Mouse (Mus musculus): ENCODE measurements around the gene Fbxo3.
"Not testable (repeated sequence)": the region's sequence is repeated elsewhere in the genome, so short reads cannot be mapped to it uniquely, and the experiment has no call there.

The Fbxo3 gene

GRCm38 (mm10) chr2:104027458-104028138, at the start of gene Fbxo3:
Gene Fbxo3, plus strand, starts transcription at chr2:104027721.
- DNase-seq (ENCODE audit: low read depth) = peak; percentile 84

- DNase-seq (ENCODE audit: low read depth) = peak; percentile 76
Measured at GRCm38 (mm10) chr2:103982250-103982649, 45.3 kb upstream of the Fbxo3 start.

GRCm38 (mm10) chr2:103983146-103983545, 44.4 kb upstream of the Fbxo3 start:
- DNase-seq (ENCODE audit: low read depth) = no peak

DNA sequence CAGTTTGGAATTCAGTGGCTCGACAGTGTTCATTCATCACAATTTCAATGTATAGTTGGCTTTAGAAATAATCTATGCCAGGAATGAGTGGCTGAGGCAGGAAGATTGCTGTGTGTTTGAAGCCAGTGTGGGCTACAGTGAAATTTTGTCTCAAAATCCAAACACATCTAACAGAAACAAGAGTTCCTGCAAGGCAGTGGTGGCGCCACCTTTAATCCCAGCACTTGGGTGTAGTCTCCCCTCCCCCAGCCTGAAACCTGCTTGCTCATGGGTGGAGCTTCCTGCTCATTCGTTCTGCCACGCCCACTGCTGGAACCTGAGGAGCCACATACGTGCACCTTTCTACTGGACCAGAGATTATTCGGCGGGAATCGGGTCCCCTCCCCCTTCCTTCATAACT, 39.9 kb upstream of the Fbxo3 start:
- not testable (repeated sequence) for DNase-seq (ENCODE audit: low read depth)

DNA sequence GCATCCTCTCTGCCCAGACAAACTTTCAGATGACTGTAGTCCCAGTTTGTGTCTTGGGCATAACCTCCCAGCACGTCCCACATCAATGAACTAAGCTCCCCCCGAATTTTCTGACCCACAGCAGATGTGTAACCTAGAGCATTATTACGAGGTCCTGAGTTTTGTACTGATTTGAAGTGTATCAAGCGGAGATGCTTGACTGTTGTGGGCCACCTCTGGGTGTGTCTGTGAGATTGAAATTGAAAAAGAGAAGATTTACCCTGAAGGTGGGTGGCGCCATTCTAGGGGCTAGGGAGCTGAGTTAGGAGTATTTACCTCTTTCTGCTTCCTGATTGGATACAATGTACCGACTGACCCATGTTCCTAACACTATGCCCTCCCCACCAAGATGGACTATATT, 37.8 kb upstream of the Fbxo3 start:
- DNase-seq (ENCODE audit: low read depth) = no peak

DNA sequence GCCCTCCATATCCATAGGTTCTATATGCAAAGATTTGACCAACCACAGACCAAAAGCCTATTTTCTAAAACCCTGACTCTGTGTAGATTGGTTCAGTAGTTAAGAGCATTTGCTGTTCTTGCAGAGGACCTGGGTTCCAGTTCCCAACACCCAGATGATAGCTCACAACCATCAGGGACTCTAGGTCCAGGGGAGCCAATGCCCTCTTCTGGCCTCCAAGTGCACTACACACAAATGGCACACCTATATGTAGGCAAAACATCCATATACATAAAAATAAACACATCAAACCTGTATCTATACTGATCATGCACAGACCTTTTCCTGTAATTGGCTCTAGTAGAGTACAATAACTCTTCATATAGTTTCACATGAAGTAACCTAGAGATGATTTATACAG, 36.2 kb upstream of the Fbxo3 start:
- no peak for DNase-seq (ENCODE audit: low read depth)

DNA sequence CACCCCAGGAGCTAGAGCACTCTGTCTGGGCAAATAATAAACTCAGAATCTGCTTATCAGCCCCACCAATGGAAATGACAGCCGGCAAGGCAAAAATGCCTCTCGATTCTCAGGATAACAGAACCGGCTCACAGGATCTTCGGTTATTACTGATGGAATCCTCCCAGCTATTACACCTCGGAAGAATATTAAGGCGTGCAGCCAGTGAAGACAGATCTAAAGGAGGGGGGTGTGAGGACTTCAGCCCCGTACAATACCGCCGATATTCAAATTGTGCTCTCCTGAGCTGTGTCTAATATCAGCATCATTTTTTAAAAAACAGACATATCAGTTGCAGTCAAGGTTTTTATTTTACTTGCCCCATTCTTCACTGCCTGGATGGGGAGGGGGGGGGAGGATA, 35.4 kb upstream of the Fbxo3 start:
- DNase-seq (ENCODE audit: low read depth) = no peak

DNA sequence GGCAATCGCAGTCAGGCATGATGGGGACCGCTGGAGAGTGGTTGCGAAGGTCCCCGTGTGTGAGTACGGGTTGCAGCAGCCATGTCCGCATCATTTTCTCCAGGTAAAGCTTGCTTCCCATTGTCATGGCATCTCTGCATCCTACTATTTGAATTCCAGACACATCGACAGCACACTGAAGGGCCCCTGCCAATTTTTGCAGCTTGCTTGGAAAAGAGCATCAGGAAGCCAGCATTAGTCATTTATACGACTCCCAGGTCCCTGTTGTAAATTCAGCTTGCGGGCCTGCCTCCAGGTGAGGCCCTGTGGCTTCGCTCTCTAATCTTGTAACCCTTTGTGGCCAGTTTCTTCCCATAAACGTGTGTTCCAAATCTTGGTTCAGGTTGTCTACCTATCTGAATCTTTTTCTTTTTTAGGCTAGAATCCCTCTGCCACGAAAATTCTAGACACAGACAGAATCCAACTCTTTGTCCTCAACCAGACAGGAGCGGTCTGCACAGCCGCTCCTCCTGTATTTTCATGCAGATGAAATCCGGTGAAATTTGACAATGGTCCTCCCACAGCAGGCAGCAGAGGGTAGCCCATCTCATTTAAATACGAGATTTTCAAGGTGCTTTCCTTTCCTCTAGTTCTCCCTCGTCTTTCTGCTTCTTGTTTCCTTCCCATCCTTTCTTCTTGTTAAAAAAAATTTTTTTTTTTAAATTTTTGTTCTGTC, 34.7 kb upstream of the Fbxo3 start:
- DNase-seq (ENCODE audit: low read depth) = no peak

- DNase-seq (ENCODE audit: low read depth) = peak; percentile 83
Measured at GRCm38 (mm10) chr2:104001076-104001475, 26.4 kb upstream of the Fbxo3 start.

GRCm38 (mm10) chr2:104001861-104002260, 25.7 kb upstream of the Fbxo3 start:
- peak; percentile 56 for DNase-seq (ENCODE audit: low read depth)

DNA sequence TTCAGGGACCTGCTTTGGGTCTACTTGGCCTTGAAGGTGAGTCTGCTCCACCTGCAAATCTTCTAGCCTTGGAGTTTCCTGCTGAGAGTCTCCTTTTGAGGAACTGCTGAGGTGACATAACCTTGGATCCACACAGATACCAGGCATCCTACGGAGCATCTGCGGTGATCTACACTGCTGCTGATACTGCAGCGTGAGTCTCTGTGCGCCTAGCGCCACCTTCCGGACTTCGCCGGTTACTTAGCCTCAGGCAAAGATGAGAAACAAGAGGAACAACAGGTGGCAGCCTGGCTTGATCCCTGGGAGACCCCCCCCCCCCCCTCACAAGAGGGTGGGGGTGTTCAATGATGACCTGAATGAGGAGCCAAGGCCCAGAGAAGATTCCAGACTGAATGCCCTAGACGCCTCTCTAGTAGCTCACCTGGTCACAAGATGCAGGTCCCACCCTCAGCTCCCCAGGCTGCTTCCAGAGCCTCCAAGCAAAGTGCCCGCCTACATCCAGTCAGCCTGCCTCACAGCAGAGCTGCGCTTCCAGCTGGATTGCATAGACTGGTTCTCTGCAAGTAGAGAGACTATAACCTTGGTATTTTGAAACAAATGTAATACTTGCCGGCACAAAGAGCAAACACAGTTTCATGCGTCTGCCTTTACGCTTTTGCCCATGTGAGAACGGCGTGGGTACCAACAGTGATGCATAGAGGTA, 24.7 kb upstream of the Fbxo3 start:
- peak; percentile 70 for DNase-seq (ENCODE audit: low read depth)

- DNase-seq (ENCODE audit: low read depth) = no peak
Measured at GRCm38 (mm10) chr2:104007793-104008519, 19.6 kb upstream of the Fbxo3 start.

DNA sequence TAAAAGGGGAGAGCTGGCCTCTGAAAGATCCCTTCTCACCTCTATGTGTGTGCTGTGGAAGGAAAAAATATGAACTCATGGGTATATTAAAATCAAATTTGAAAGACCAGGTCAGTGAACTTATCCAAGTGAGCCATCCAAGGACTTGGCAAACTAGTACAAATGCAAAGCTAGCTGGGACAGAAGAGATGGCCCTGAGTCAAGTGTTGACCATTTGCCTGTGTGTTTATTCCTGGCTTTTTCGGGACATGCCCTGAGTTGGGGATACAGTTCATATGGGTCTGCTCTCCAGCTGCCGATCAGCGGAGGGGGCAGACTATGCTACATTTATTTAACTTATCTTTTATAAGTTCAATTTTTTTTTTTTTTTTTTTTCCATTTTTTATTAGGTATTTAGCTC, 18.7 kb upstream of the Fbxo3 start:
- not testable (repeated sequence) for DNase-seq (ENCODE audit: low read depth)

- no peak for DNase-seq (ENCODE audit: low read depth)
Measured at GRCm38 (mm10) chr2:104023096-104023495, 4.4 kb upstream of the Fbxo3 start.

DNA sequence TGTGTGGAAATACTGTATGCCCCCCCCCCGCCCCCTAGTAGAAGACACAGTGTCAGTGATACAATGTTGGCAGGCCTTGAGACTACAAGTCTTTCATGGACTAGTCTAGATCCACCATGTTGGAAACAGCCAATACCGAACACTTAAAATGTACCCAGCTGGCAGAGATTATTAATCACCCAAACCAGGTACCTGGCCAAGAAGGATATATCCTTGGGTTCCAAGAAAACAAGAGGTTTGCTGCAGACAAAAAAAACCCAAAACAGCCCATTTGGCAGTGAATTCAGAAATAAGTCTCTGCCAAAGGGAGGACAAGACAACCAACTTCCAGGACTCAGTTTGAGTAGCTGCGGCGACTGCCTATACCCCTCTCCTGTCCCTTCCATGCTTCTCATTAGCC, 2.9 kb upstream of the Fbxo3 start:
- DNase-seq (ENCODE audit: low read depth) = no peak

DNA sequence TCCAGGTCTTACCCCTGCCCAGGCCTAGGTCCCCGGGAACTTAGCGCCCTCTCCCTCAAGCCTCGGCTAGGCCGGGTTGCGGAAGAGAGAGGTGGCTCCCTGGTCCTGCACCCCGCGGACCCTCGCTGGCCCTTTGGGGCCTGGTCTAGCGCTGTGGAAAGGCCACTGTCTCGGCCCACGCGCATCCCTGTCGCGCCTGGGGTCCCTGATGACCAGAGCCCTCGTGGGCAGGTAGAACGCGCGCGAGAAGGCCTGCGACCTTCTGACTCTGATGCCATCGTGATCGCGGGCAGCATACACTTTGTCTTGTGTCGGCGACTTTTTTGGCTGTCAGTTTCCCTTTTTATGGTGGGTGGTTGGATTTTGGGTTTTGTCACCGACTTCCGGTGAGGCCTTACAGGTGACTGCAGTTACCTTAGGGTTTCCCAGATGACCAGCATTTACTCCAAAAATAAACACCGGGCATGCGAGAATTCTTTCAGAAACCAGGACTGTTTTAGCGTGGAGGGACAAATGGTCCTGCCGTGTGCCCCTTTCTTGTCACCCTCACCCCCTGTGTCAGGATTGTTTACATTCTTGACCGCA, 710 bp downstream of the Fbxo3 start, which contains the start of gene 4931422A03Rik:
TSS of gene 4931422A03Rik (minus strand) at position 223 of the 585 bp plus-strand sequence.
- DNase-seq (ENCODE audit: low read depth) = peak; percentile 42

- DNase-seq (ENCODE audit: low read depth) = peak; percentile 39
Measured at GRCm38 (mm10) chr2:104029074-104029473, 1.6 kb downstream of the Fbxo3 start.

DNA sequence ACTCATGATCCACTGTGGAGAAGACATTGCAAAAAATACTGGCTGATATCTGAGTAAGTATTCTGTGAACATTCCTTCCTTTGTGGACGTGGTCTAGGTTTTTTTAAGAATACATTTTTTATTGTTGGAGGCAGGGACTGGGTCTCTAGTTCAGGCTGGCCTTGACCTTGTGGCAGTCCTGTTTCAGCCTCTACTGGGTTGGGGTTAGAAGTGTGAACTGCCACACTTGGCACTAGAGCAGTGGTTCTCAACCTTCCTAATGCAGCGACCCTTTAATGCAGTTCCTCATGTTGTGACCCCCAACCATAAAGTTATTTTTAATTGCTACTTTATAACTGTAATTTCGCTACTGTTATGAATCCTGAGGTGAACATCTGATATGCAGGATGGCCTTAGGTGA, 2.9 kb downstream of the Fbxo3 start:
- peak; percentile 24 for DNase-seq (ENCODE audit: low read depth)

DNA sequence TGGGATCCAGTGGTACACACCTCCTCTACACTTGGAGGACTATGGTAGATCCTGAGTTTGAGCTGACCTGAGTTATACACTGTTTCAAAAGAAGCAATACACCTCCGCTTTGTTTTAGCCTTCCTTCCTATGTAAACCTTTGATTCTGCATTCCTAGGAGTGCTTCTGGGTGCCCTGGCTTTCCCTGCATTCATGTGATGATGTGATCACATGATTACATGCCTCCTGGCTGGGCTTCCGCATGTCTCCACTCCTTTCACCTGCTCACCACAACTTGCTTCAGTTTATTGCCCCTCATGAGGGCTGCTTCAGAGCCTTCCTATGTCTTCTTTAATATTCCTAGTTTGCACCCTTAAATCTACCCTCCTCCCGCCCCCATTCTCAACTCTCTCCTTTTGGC, 4.5 kb downstream of the Fbxo3 start:
- no peak for DNase-seq (ENCODE audit: low read depth)

DNA sequence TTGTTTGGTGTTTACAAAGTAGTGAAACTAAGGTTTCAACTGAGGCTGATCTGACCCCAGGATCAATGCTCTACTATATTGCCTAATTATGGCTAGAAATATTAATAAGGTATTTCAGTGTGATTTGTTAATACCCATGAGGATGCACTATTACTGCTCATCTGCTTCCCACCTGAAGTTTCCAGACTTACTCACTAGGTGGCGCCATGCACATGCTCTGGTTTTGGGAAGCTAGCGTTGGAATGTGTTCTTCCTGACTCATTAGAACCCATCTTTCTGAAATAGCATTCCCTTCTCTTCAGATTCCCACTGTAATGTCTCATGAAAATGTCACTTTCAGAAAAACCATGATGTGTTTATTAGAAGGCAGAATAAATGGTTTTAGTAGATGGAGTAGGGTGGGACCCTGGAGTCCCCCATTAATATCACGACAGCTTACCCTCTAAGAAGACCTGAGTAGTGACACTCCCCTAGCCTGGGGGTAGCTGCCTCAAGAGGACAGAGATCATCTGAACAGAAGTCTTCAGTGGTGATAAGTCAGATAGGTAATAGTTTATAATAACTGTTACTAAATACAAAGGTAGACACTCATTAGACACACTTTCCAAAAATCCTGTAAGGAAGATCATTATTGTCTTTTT, 7.4 kb downstream of the Fbxo3 start:
- peak; percentile 58 for DNase-seq (ENCODE audit: low read depth)

DNA sequence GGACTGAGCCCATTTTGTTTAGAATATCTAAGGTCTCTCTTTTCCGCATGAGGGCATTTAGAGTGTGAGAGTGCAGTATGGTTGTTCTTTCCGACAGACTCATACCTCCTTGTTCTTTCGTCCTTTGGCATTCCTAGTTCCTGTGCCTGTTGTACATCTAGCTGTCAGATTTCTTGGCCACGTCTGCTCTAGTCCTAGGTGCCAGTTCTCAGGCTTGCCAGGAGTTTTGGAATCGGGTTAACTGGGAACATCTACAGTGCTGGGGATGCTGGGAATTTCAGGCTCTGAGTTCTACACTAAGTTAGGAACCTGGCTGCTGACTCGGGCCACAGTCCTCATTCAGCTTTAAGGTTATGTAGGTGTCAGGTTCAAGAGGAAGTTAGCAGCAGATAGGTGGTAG, 8.1 kb downstream of the Fbxo3 start:
- no peak for DNase-seq (ENCODE audit: low read depth)
